Mouse (Mus musculus) T-helper 1 cell (primary cell): ENCODE results near the gene Tas2r113.
"Not testable (repeated sequence)": the region's sequence is repeated elsewhere in the genome, so short reads cannot be mapped to it uniquely, and the experiment has no call there.

Experiments
- in situ Hi-C: fragments of 300-600 bp; cut with MboI, MseI; formaldehyde crosslinking; loops from one replicate; pipeline ENCODE4 v1.15.1; 2025; ENCODE audit warnings: high pct_unique_total_duplicates

Gene Tas2r113

DNA sequence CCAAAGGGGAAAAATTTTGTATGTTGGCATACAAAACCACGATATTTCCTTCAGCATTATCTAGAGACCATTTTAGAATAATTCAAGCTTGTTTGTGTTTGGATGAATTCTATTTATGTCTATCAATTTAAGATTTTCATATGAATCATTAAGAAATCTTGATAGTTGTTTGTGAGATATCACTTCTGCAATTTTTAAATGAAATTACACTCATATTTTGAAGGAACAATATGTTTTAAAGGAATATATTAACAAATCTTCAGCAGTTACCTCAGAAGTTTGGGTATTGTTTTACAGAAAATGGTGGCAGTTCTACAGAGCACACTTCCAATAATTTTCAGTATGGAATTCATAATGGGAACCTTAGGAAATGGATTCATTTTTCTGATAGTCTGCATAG lies at the start of gene Tas2r113:
Gene Tas2r113, plus strand, starts transcription at position 301 of the 400 bp plus-strand sequence.
- in situ Hi-C loops, result no loop called here

DNA sequence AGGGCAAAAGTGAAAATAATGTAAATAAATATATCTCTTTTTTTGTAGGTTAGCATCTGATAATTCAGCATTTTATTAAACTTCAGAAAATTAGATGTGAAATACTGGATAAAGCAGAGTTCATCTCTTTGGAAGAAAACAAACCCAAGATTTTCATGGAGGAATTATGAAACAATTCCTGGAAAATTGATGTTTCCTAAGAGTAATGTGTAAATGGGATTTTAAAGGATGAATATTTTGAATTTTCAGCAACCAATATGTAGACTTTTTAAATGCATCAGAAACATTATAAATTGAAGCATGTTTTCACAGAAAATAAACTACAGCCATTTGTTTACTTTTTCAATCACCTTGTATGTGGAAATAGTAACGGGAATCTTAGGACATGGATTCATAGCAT lies 46.0 kb upstream of the Tas2r113 start, which contains the start of gene Tas2r123:
Gene Tas2r123, plus strand, starts transcription at position 301 of the 400 bp plus-strand sequence.
- in situ Hi-C loops, result no loop called here

DNA sequence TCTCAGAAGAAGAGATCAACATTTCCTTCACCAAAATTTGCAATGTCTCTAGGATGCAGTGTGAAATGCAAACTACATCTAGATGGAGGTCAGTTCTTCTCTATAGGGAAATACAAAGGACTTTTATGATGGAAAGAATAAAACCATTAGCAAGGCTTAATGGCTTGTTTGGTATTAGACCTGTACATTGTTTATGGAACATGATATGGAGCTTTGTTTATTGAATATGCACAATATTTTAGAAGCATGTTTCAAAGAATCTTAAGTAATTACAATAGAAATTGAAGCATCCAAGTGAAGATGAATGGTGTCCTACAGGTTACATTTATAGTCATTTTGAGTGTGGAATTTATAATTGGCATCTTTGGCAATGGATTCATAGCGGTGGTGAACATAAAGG lies 37.7 kb upstream of the Tas2r113 start, which contains the start of gene Tas2r116:
Gene Tas2r116, plus strand, starts transcription at position 301 of the 400 bp plus-strand sequence.
- in situ Hi-C loops, result no loop called here

DNA sequence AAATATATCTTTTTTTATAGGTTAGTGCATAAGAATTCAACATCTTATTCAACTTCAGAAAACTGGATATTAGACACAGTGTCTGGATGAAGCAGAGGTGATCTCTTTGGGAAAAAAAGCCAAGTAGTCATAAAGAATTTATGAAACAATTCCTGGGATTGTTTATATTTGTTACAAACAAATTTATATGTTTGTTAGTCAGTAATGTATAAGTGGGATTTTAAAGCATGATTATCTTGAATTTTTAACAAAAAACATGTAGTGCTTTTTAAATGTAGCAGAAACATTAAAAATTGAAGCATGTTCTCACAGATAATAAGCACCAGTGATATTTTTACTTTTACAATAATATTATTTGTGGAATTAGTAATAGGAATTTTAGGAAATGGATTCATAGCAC lies 25.1 kb upstream of the Tas2r113 start, which contains the start of gene Tas2r110:
Gene Tas2r110, plus strand, starts transcription at position 301 of the 400 bp plus-strand sequence.
- in situ Hi-C loops, result no loop called here

DNA sequence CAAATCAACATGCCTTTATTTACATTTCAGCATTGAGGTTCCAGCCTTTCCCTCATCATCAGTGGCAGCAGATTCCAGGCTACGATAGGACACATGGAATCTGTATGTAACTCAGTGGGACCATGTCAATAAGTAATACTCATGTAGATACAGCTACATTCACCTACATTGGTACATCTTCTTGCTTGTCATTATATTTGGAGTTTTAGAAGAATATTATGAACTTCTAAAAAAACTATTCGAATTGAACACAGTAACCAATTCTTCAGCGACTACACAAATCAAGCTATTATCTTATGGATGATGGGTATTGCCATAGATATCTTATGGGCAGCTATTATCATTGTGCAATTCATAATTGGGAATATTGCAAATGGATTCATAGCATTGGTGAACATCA lies 16.5 kb downstream of the Tas2r113 start, which contains the start of gene Tas2r125:
Gene Tas2r125, plus strand, starts transcription at position 301 of the 400 bp plus-strand sequence.
- in situ Hi-C loops, result no loop called here

DNA sequence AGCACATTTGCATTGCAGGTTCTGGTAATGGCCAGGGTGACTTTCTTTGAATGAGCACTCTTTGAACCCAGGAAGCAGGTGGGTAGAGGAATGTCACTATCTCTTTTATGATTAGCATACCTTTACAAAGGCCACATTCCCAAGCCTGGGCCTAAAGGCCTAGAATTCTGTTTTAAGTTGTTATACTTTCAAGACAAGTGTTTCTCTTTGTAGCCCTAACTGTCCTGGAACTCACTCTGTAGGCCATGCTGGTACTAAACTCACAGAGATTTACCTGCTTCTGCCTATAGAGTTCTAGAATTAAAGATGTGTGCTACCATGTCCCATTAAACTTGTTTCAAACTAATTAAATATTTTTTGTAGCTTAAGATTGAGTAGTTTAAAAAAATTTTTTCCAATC lies 48.6 kb downstream of the Tas2r113 start:
- in situ Hi-C loops, result not testable (repeated sequence)
